Mouse (Mus musculus) lung, postnatal 36 days (tissue): ENCODE data around the gene Polr2a.
"Not testable (repeated sequence)": the region's sequence is repeated elsewhere in the genome, so short reads cannot be mapped to it uniquely, and the experiment has no call there.

ENCODE experiments used
- DNase-seq: peaks from one replicate; pipeline ENCODE4 v3.0.0; 2022; ENCODE audit warnings: mixed read lengths

Polr2a gene

GRCm38 (mm10) chr11:69703814-69704612, 54.4 kb downstream of the Polr2a start:
- DNase-seq, result no peak

- not testable (repeated sequence) for DNase-seq
Observed at GRCm38 (mm10) chr11:69703381-69703780, 55.1 kb downstream of the Polr2a start.

GRCm38 (mm10) chr11:69702886-69703285, 55.6 kb downstream of the Polr2a start:
- DNase-seq, result not testable (repeated sequence)

- no peak for DNase-seq
Observed at GRCm38 (mm10) chr11:69699595-69699994, 58.8 kb downstream of the Polr2a start.

- no peak for DNase-seq
Observed at GRCm38 (mm10) chr11:69698574-69698973, 59.9 kb downstream of the Polr2a start.

GRCm38 (mm10) chr11:69697396-69697795, 61.0 kb downstream of the Polr2a start:
- DNase-seq, result no peak

- peak; percentile 89 for DNase-seq
Observed at GRCm38 (mm10) chr11:69695361-69696181, 62.9 kb downstream of the Polr2a start, which contains the start of the genes Tnfsf12 and Tnfsfm13. TSS of gene Tnfsf12 (minus strand) at chr11:69695849. TSS of gene Tnfsfm13 (minus strand) at chr11:69696098.

- no peak for DNase-seq
Observed at GRCm38 (mm10) chr11:69695046-69695360, 63.4 kb downstream of the Polr2a start.

GRCm38 (mm10) chr11:69693421-69693965, 64.9 kb downstream of the Polr2a start:
- DNase-seq, result no peak

GRCm38 (mm10) chr11:69692863-69693262, 65.6 kb downstream of the Polr2a start:
- no peak for DNase-seq

GRCm38 (mm10) chr11:69692196-69692811, 66.1 kb downstream of the Polr2a start:
- DNase-seq, result peak; percentile 62

GRCm38 (mm10) chr11:69689891-69690290, 68.5 kb downstream of the Polr2a start:
- DNase-seq, result no peak

- DNase-seq, result no peak
Observed at GRCm38 (mm10) chr11:69687061-69687460, 71.4 kb downstream of the Polr2a start.

GRCm38 (mm10) chr11:69686377-69686776, 72.1 kb downstream of the Polr2a start:
- DNase-seq, result peak; percentile 87

GRCm38 (mm10) chr11:69685526-69686148, 72.8 kb downstream of the Polr2a start, which contains the start of gene Tnfsf13:
TSS of gene Tnfsf13 (minus strand) at chr11:69685784.
- peak; percentile 94 for DNase-seq

- no peak for DNase-seq
Observed at GRCm38 (mm10) chr11:69684936-69685335, 73.5 kb downstream of the Polr2a start.

GRCm38 (mm10) chr11:69684128-69684745, 74.2 kb downstream of the Polr2a start:
- peak; percentile 79 for DNase-seq
